Mouse (Mus musculus): ENCODE measurements around the gene Enox2. TPM values are rescaled to one million over a fixed set of nuclear protein-coding genes. Genes with fewer than 3 reads are reported as not detected.

Gene Enox2
- polyA plus RNA-seq, 1 experiment: 11.3 TPM

- Histone ChIP-seq H3K9me3 (replicated peaks; ENCODE audit: control insufficient read depth, insufficient read depth, low read length, poor library complexity, severe bottlenecking) (no peaks in the 10 kb centered on the region), H3K27ac (ENCODE audit: insufficient read depth, low read length) (no peak overlapping the region), H3K4me1 (ENCODE audit: control insufficient read depth, insufficient read depth, low read length) (no peaks in the 10 kb centered on the region), H3K36me3 (ENCODE audit: control insufficient read depth, insufficient read depth, low read length, poor library complexity, severe bottlenecking) (no peaks in the 10 kb centered on the region), H3K9ac (ENCODE audit: low read depth, poor library complexity, severe bottlenecking) (no peak overlapping the region), H3K27me3 (ENCODE audit: control insufficient read depth, insufficient read depth, low read length, poor library complexity, severe bottlenecking) (no peaks in the 10 kb centered on the region), H3K4me3 (ENCODE audit: low read depth, low read length) (no peak overlapping the region)
- TF ChIP-seq POLR2A (IDR thresholded peaks at IDR 0.05; ENCODE audit: insufficient read depth, low read length) (no peak), CTCF (IDR thresholded peaks at IDR 0.05; ENCODE audit: low read depth, low read length) (no peak), EP300 (IDR thresholded peaks at IDR 0.05; ENCODE audit: insufficient read depth, low read depth, low read length) (no peak)
Observed at GRCm38 (mm10) chrX:49075055-49075454, 213.0 kb downstream of the Enox2 start.

GRCm38 (mm10) chrX:49073563-49073962, 214.5 kb downstream of the Enox2 start:
- Histone ChIP-seq H3K9ac (ENCODE audit: low read depth, poor library complexity, severe bottlenecking) (no peak overlapping the region), H3K27me3 (ENCODE audit: control insufficient read depth, insufficient read depth, low read length, poor library complexity, severe bottlenecking) (no peaks in the 10 kb centered on the region), H3K9me3 (replicated peaks; ENCODE audit: control insufficient read depth, insufficient read depth, low read length, poor library complexity, severe bottlenecking) (no peaks in the 10 kb centered on the region), H3K4me1 (ENCODE audit: control insufficient read depth, insufficient read depth, low read length) (no peaks in the 10 kb centered on the region), H3K27ac (ENCODE audit: insufficient read depth, low read length) (no peak overlapping the region), H3K4me3 (ENCODE audit: low read depth, low read length) (no peak overlapping the region), H3K36me3 (ENCODE audit: control insufficient read depth, insufficient read depth, low read length, poor library complexity, severe bottlenecking) (no peaks in the 10 kb centered on the region)
- TF ChIP-seq CTCF (IDR thresholded peaks at IDR 0.05; ENCODE audit: low read depth, low read length) (no peak), POLR2A (IDR thresholded peaks at IDR 0.05; ENCODE audit: insufficient read depth, low read length) (no peak), EP300 (IDR thresholded peaks at IDR 0.05; ENCODE audit: insufficient read depth, low read depth, low read length) (no peak)

GRCm38 (mm10) chrX:49045118-49045517, 242.9 kb downstream of the Enox2 start:
- no peaks in the 10 kb centered on the region for H3K36me3 ChIP-seq (ENCODE audit: control insufficient read depth, insufficient read depth, low read length, poor library complexity, severe bottlenecking)
- H3K9me3 ChIP-seq (replicated peaks; ENCODE audit: control insufficient read depth, insufficient read depth, low read length, poor library complexity, severe bottlenecking): no peaks in the 10 kb centered on the region

GRCm38 (mm10) chrX:49009746-49010145, 278.3 kb downstream of the Enox2 start:
- Histone ChIP-seq H3K36me3 (ENCODE audit: control insufficient read depth, insufficient read depth, low read length, poor library complexity, severe bottlenecking) (no peaks in the 10 kb centered on the region), H3K27me3 (ENCODE audit: control insufficient read depth, insufficient read depth, low read length, poor library complexity, severe bottlenecking) (no peaks in the 10 kb centered on the region), H3K9ac (ENCODE audit: low read depth, poor library complexity, severe bottlenecking) (no peak overlapping the region), H3K4me1 (ENCODE audit: control insufficient read depth, insufficient read depth, low read length) (no peaks in the 10 kb centered on the region), H3K27ac (ENCODE audit: insufficient read depth, low read length) (no peak overlapping the region), H3K9me3 (replicated peaks; ENCODE audit: control insufficient read depth, insufficient read depth, low read length, poor library complexity, severe bottlenecking) (no peaks in the 10 kb centered on the region), H3K4me3 (ENCODE audit: low read depth, low read length) (no peak overlapping the region)
- no peak for TF ChIP-seq EP300 (IDR thresholded peaks at IDR 0.05; ENCODE audit: insufficient read depth, low read depth, low read length)
- TF ChIP-seq CTCF (IDR thresholded peaks at IDR 0.05; ENCODE audit: low read depth, low read length): no peak
- TF ChIP-seq POLR2A (IDR thresholded peaks at IDR 0.05; ENCODE audit: insufficient read depth, low read length): no peak

More at GRCm38 (mm10) chrX:49045118-49045517, 242.9 kb downstream of the Enox2 start:
- TF ChIP-seq CTCF (IDR thresholded peaks at IDR 0.05; ENCODE audit: low read depth, low read length) (no peak), POLR2A (IDR thresholded peaks at IDR 0.05; ENCODE audit: insufficient read depth, low read length) (no peak), EP300 (IDR thresholded peaks at IDR 0.05; ENCODE audit: insufficient read depth, low read depth, low read length) (no peak)
- Histone ChIP-seq H3K27me3 (ENCODE audit: control insufficient read depth, insufficient read depth, low read length, poor library complexity, severe bottlenecking) (no peaks in the 10 kb centered on the region), H3K4me1 (ENCODE audit: control insufficient read depth, insufficient read depth, low read length) (no peaks in the 10 kb centered on the region), H3K27ac (ENCODE audit: insufficient read depth, low read length) (no peak overlapping the region), H3K9ac (ENCODE audit: low read depth, poor library complexity, severe bottlenecking) (no peak overlapping the region), H3K4me3 (ENCODE audit: low read depth, low read length) (no peak overlapping the region)

GRCm38 (mm10) chrX:49005655-49006054, 282.4 kb downstream of the Enox2 start:
- no peak overlapping the region for H3K4me3 ChIP-seq (ENCODE audit: low read depth, low read length)
- no peak for TF ChIP-seq POLR2A (IDR thresholded peaks at IDR 0.05; ENCODE audit: insufficient read depth, low read length)
- TF ChIP-seq EP300 (IDR thresholded peaks at IDR 0.05; ENCODE audit: insufficient read depth, low read depth, low read length): no peak
- no peaks in the 10 kb centered on the region for H3K27me3 ChIP-seq (ENCODE audit: control insufficient read depth, insufficient read depth, low read length, poor library complexity, severe bottlenecking)
- H3K36me3 ChIP-seq (ENCODE audit: control insufficient read depth, insufficient read depth, low read length, poor library complexity, severe bottlenecking): no peaks in the 10 kb centered on the region
- H3K4me1 ChIP-seq (ENCODE audit: control insufficient read depth, insufficient read depth, low read length): no peaks in the 10 kb centered on the region
- no peak overlapping the region for H3K27ac ChIP-seq (ENCODE audit: insufficient read depth, low read length)
- no peaks in the 10 kb centered on the region for H3K9me3 ChIP-seq (replicated peaks; ENCODE audit: control insufficient read depth, insufficient read depth, low read length, poor library complexity, severe bottlenecking)
- no peak overlapping the region for H3K9ac ChIP-seq (ENCODE audit: low read depth, poor library complexity, severe bottlenecking)

- Histone ChIP-seq H3K9me3 (replicated peaks; ENCODE audit: control insufficient read depth, insufficient read depth, low read length, poor library complexity, severe bottlenecking) (no peaks in the 10 kb centered on the region), H3K4me1 (ENCODE audit: control insufficient read depth, insufficient read depth, low read length) (no peaks in the 10 kb centered on the region), H3K27ac (ENCODE audit: insufficient read depth, low read length) (no peak overlapping the region), H3K36me3 (ENCODE audit: control insufficient read depth, insufficient read depth, low read length, poor library complexity, severe bottlenecking) (no peaks in the 10 kb centered on the region), H3K9ac (ENCODE audit: low read depth, poor library complexity, severe bottlenecking) (no peak overlapping the region), H3K4me3 (ENCODE audit: low read depth, low read length) (no peak overlapping the region), H3K27me3 (ENCODE audit: control insufficient read depth, insufficient read depth, low read length, poor library complexity, severe bottlenecking) (no peaks in the 10 kb centered on the region)
- TF ChIP-seq CTCF (IDR thresholded peaks at IDR 0.05; ENCODE audit: low read depth, low read length) (no peak), POLR2A (IDR thresholded peaks at IDR 0.05; ENCODE audit: insufficient read depth, low read length) (no peak), EP300 (IDR thresholded peaks at IDR 0.05; ENCODE audit: insufficient read depth, low read depth, low read length) (no peak)
Observed at GRCm38 (mm10) chrX:49002892-49003291, 285.2 kb downstream of the Enox2 start.

Data from ES-Bruce4 (cell line).